Mouse (Mus musculus): ENCODE results near the gene Olfr159.

Olfr159 gene

DNA sequence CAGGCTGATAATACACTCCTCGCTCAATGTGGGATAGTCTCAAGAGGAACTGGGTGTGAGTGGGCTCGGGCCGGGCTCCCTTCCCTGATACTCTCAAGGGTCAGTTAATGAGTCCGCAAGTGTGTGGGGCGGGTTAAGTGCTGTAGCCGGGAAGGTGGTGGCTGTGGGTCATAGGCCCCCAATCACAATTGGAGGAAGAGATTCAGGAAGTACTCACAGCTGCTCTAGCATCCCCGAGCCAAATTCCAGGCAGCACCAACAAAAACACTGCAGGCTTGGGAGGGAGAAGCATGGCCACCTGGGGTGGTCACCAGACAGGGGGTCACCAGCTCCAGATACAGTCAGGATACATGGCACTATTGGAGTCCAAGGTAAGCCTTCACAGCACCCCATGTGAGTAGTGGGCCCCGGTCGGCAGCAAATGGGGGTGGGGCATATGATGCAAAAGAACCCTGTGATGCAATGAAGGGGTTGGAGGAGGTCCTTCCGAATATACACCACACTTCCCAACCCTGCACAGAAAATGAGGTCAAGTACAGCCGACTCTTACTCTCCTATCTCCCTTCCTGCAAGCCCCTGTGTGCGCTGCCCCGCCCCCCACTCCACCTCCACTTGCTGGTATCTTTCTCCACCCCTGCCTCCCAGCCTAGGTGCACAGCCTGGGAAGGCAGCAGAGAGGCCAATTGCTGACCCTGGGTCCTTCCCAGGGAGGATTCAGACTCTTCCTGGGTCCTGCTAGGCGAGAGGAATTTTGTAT lies 40.8 kb downstream of the Olfr159 start, which contains the start of gene Spaar:
TSS of gene Spaar (plus strand) at position 241 of the 757 bp plus-strand sequence.
- DNase-seq (ENCODE audit: low spot score) = no peak

GRCm38 (mm10) chr4:43729126-43729525 lies 41.7 kb downstream of the Olfr159 start:
- no peak for DNase-seq (ENCODE audit: low spot score)

DNA sequence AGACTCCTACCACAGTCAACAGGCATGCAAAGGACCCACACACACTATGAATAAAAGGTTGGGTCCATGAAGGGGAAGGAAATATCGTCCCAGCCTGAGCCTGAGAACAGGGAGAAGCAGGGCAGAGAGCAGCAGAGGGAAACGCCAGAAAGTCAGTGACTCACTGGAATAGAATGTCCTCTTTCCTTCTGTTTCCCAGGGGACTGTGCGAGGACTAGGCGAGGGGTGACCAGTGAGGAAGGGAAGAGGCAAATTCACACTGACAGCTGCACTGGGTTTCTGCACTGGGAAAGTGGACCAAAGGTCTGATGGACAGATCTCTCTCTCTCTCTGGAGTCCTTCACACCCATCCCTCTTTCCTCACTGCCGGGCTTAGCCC lies 42.2 kb downstream of the Olfr159 start:
- DNase-seq (ENCODE audit: low spot score) = no peak

DNA sequence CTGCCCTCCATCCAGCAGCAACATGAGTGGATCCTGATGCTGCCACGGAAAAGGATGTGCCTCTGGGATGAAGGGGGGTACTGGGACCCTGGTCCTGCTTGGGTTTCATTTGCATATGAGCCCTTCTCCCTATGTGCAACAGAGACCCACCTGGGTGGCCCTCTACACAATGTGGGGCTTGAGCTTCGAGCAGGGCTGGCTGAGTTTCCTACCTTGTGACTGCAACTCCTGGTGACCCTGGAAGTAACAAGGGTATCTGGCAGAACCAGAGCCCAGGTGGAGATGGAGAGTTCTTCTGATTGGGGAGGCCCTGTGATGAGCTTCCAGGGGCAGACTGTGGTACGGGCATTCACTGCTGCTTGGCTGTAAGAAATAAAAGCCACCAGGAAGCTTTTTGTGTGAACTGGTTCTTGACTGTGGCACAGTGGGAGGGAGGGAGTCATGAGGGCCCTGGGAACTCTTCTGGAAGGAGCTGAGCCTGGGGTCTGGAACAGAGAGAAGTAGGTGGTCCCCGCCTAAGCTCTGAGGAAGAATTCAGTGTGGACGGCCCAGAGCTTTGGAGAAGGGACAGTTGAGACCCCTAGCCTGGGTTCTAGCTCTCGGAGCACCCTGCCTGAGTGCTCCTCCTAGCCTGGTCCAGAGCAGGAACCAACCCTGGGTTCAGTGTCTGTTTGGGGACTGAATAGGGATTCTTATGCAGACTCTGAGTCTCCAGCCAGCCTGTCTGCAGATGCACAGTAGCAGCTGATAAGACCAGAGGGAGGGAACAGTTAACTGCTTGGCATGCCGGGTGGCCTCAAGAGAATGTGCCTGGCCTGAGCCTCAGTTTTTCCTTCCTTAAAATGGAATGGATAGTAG lies 42.9 kb downstream of the Olfr159 start:
- DNase-seq (ENCODE audit: low spot score) = no peak

DNA sequence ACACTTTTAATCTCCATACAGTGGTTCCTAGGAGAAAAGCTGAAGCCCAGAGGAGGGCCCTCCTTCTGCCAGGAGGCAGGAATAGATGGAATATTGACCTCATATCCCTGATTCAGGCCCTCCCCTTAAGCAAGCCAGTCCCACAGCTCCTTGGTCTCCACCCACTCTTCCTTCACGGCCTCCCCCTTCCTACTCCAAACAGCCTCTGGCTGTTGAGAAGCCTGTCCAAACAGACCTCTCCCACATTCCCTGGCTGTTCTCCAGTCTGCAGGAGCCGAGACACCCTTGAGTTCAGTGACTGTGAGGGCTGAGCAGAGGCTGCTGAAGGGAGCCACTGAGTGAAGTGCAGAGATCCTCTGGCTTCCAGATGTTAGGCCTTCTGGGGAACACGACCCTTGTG lies 43.8 kb downstream of the Olfr159 start, which contains the start of gene Hrct1:
TSS of gene Hrct1 (plus strand) at position 194 of the 400 bp plus-strand sequence.
- DNase-seq (ENCODE audit: low spot score) = no peak

- DNase-seq (ENCODE audit: low spot score) = no peak
Measured at GRCm38 (mm10) chr4:43726228-43726993, 44.4 kb downstream of the Olfr159 start.

DNA sequence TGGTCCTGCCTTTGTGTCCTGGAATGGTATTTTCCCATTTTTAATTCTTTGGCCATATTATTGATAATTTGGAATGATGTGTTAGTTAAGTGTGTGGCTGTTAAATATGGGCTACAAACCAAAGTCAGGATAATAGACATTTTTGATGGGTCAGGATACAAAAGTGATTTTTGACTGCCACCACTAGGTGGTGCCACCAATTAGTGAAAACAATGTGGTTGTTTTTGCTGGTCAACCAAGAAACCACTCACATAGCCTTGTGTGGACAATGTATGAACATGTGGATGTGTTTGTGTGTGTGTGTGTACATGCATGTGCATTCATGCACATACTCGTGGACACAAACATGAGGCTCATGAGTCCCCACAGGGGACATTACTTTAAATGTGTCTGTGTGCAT lies 46.0 kb downstream of the Olfr159 start:
- DNase-seq (ENCODE audit: low spot score) = no peak

DNA sequence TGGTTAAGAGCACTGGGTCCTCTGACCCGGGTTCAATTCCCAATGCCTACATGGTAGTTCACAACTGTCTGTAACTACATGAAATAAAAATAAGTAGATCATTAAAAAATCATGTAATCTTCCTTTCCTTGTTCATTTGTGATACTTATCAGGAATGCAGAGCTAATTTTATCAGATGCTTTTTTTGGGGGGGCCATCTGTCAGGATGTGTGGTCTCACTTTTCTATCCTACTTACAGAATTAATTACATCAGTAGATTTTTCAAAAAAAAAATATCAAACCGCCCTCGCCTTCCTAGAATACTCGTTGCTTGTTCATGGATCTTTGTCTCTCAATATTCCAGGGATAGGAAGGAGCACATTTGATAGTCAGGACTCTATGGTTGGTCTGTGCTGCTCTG lies 48.6 kb downstream of the Olfr159 start:
- DNase-seq (ENCODE audit: low spot score) = no peak

GRCm38 (mm10) chr4:43720491-43721228 lies 50.1 kb downstream of the Olfr159 start:
- DNase-seq (ENCODE audit: low spot score) = no peak

All from left cerebral cortex, adult 11 months (tissue).